Mouse (Mus musculus) CH12.LX (cell line): ENCODE results near the gene D330045A20Rik. TPM values are rescaled to one million over a fixed set of nuclear protein-coding genes. Genes with fewer than 3 reads are reported as not detected.

Source experiments
- DNase-seq: peaks from one replicate; pipeline ENCODE4 v3.0.0-alpha.2; 2013; ENCODE audit errors: extremely low read depth
- H3K27ac ChIP-seq: 2 replicates; pipeline ENCODE4 v1.5.1; 2012; ENCODE audit warnings: low read depth, mild to moderate bottlenecking, control low read depth, moderate library complexity; ENCODE audit not compliant: insufficient read depth
- H3K27me3 ChIP-seq: replicated peaks from 2 replicates; pipeline ENCODE3; 2012; ENCODE audit warnings: inconsistent platforms
- H3K36me3 ChIP-seq, 2 experiments: replicated peaks in 1 of 2; 2 replicates each; pipeline versions ENCODE3 to v1.6.1; 2012; ENCODE audit warnings: inconsistent platforms in 1 of 2, low read length in 1 of 2, mild to moderate bottlenecking in 1 of 2, mixed read lengths in 1 of 2, moderate library complexity in 1 of 2; ENCODE audit not compliant: control insufficient read depth in 1 of 2, insufficient read depth in 1 of 2
- H3K4me1 ChIP-seq, 2 experiments: 2 replicates each; pipeline ENCODE4 v1.6.1; 2012; ENCODE audit warnings: inconsistent platforms in 1 of 2, moderate library complexity in 1 of 2; ENCODE audit not compliant: insufficient read depth in 2 of 2, control insufficient read depth in 1 of 2
- H3K4me2 ChIP-seq: 2 replicates; pipeline ENCODE4 v1.6.1; 2012; ENCODE audit warnings: low read depth, mild to moderate bottlenecking, control low read depth; ENCODE audit not compliant: poor library complexity, insufficient read depth, severe bottlenecking
- H3K4me3 ChIP-seq, 3 experiments: fragments of 150-350 bp in 1 of 3; sonication (generic) in 1 of 3; replicated peaks in 1 of 3; 2 replicates each; pipeline versions ENCODE3 to v1.5.1; 2011 to 2012; ENCODE audit warnings: low read depth in 2 of 3, low read length in 2 of 3, mild to moderate bottlenecking in 2 of 3, moderate library complexity in 2 of 3, control low read depth in 1 of 3, improper control_type of control experiment in 1 of 3, inconsistent platforms in 1 of 3, mixed read lengths in 1 of 3; ENCODE audit not compliant: poor library complexity in 1 of 3
- H3K79me2 ChIP-seq: replicated peaks from 2 replicates; pipeline ENCODE4 v1.6.1; 2012; ENCODE audit warnings: mild to moderate bottlenecking, moderate library complexity; ENCODE audit not compliant: control insufficient read depth, poor library complexity, insufficient read depth, severe bottlenecking; ENCODE audit errors: extremely low read depth
- H3K9ac ChIP-seq: 2 replicates; pipeline ENCODE4 v1.6.1; 2012; ENCODE audit warnings: low read depth, mild to moderate bottlenecking, control low read depth, moderate library complexity; ENCODE audit not compliant: insufficient read depth
- H3K9me3 ChIP-seq: replicated peaks from 2 replicates; pipeline ENCODE3; 2012; ENCODE audit warnings: low read length, inconsistent platforms, mixed read lengths
- BHLHE40 ChIP-seq: IDR thresholded peaks from 2 replicates; pipeline ENCODE4 v1.6.1; 2011; ENCODE audit warnings: mild to moderate bottlenecking, low read depth, low read length, improper control_type of control experiment
- CHD2 ChIP-seq: IDR thresholded peaks from 2 replicates; pipeline ENCODE4 v1.6.1; 2011; ENCODE audit warnings: low read length, improper control_type of control experiment
- CTCF ChIP-seq, 2 experiments: IDR thresholded peaks in 1 of 2; conservative IDR thresholded peaks in 1 of 2; 2 replicates each; pipeline ENCODE4 v1.5.1; 2011 to 2012; ENCODE audit warnings: low read depth in 2 of 2, low read length in 2 of 2, improper control_type of control experiment in 1 of 2, inconsistent platforms in 1 of 2, mild to moderate bottlenecking in 1 of 2, moderate library complexity in 1 of 2
- E2F4 ChIP-seq: IDR thresholded peaks from 2 replicates; pipeline ENCODE4 v1.6.1; 2011; ENCODE audit warnings: low read depth, low read length, improper control_type of control experiment; ENCODE audit not compliant: insufficient replicate concordance
- GABPA ChIP-seq: IDR thresholded peaks from 2 replicates; pipeline ENCODE4 v1.6.1; 2012; ENCODE audit warnings: low read depth, low read length, improper control_type of control experiment, inconsistent platforms; ENCODE audit not compliant: insufficient replicate concordance
- IRF4 ChIP-seq: IDR thresholded peaks from 2 replicates; pipeline ENCODE4 v1.6.1; 2014; ENCODE audit warnings: low read depth, mild to moderate bottlenecking, inconsistent platforms, low read length, improper control_type of control experiment
- JUND ChIP-seq: conservative IDR thresholded peaks from 2 replicates; pipeline ENCODE4 v1.6.1; 2011; ENCODE audit warnings: low read depth, low read length, improper control_type of control experiment
- KAT2A ChIP-seq: IDR thresholded peaks from 2 replicates; pipeline ENCODE4 v1.6.1; 2012; ENCODE audit warnings: low read length, improper control_type of control experiment, inconsistent platforms; ENCODE audit not compliant: insufficient replicate concordance
- MAFK ChIP-seq: IDR thresholded peaks from 2 replicates; pipeline ENCODE4 v1.6.1; 2011; ENCODE audit warnings: low read length, improper control_type of control experiment; ENCODE audit not compliant: insufficient replicate concordance
- MEF2A ChIP-seq: IDR thresholded peaks from 2 replicates; pipeline ENCODE4 v1.6.1; 2014; ENCODE audit warnings: low read depth, mild to moderate bottlenecking, inconsistent platforms, low read length, improper control_type of control experiment, borderline replicate concordance
- MXI1 ChIP-seq: IDR thresholded peaks from 2 replicates; pipeline ENCODE4 v1.6.1; 2011; ENCODE audit warnings: mild to moderate bottlenecking, low read depth, low read length, improper control_type of control experiment
- MYC ChIP-seq: IDR thresholded peaks from 2 replicates; pipeline ENCODE4 v1.6.1; 2011; ENCODE audit warnings: low read depth, mild to moderate bottlenecking, improper control_type of control experiment, low read length
- NRF1 ChIP-seq: IDR thresholded peaks from 2 replicates; pipeline ENCODE4 v1.6.1; 2014; ENCODE audit warnings: low read depth, mild to moderate bottlenecking, inconsistent platforms, low read length, improper control_type of control experiment, moderate library complexity
- PAX5 ChIP-seq: IDR thresholded peaks from 2 replicates; pipeline ENCODE4 v1.6.1; 2012; ENCODE audit warnings: low read length, inconsistent platforms, mixed read lengths
- RAD21 ChIP-seq: IDR thresholded peaks from 2 replicates; pipeline ENCODE4 v1.6.1; 2011; ENCODE audit warnings: low read depth, mild to moderate bottlenecking, low read length, improper control_type of control experiment, moderate library complexity
- RCOR1 ChIP-seq: conservative IDR thresholded peaks from 2 replicates; pipeline ENCODE4 v1.6.1; 2012; ENCODE audit warnings: low read depth, mild to moderate bottlenecking, inconsistent platforms, low read length, improper control_type of control experiment
- SMC3 ChIP-seq: IDR thresholded peaks from 2 replicates; pipeline ENCODE4 v1.6.1; 2011; ENCODE audit warnings: low read depth, low read length, improper control_type of control experiment
- TBP ChIP-seq: conservative IDR thresholded peaks from 2 replicates; pipeline ENCODE4 v1.6.1; 2011; ENCODE audit warnings: low read depth, low read length, improper control_type of control experiment
- ZC3H11A ChIP-seq: IDR thresholded peaks from 2 replicates; pipeline ENCODE4 v1.6.1; 2012; ENCODE audit warnings: low read depth, mild to moderate bottlenecking, inconsistent platforms, low read length, improper control_type of control experiment
- ZKSCAN1 ChIP-seq: IDR thresholded peaks from 2 replicates; pipeline ENCODE4 v1.6.1; 2012; ENCODE audit warnings: low read depth, inconsistent platforms, low read length, improper control_type of control experiment, borderline replicate concordance
- ZMIZ1 ChIP-seq: IDR thresholded peaks from 2 replicates; pipeline ENCODE4 v1.6.1; 2012; ENCODE audit warnings: low read depth, mild to moderate bottlenecking, inconsistent platforms, low read length, improper control_type of control experiment
- ZNF384 ChIP-seq: IDR thresholded peaks from 2 replicates; pipeline ENCODE4 v1.6.1; 2012; ENCODE audit warnings: low read depth, low read length, improper control_type of control experiment, inconsistent platforms
- dilution Hi-C: fragments of 300-500 bp; cut with MboI; formaldehyde crosslinking; loops from 2 replicates; pipeline ENCODE4 v1.14.3; 2020; ENCODE audit warnings: low sequenced_read_pairs; ENCODE audit not compliant: extremely low pct_unique_long_range_greater_than_20kb, extremely low pct_ligation_motif_present
- in situ Hi-C: fragments of 300-500 bp; cut with MboI; formaldehyde crosslinking; loops from 3 replicates; pipeline ENCODE4 v1.14.3; 2019; ENCODE audit warnings: low sequenced_read_pairs, low pct_ligation_motif_present, low pct_unique_long_range_greater_than_20kb, mixed read lengths
- polyA plus RNA-seq: library from polyadenylated mRNA; unstranded; fragments of >175 nt; gene quantifications from 2 replicates; pipeline ENCODE4 v1.2.1, GENCODE M21; 2012; ENCODE audit warnings: low read depth; ENCODE audit not compliant: insufficient read length
- total RNA-seq, 2 experiments: library from RNA; depleted of rRNA; stranded (reverse); fragments of 300-350 nt in 1 of 2; fragments of >200 nt in 1 of 2; gene quantifications; 2 replicates each; pipeline ENCODE4 v1.2.3; 2012 to 2014

The D330045A20Rik gene
- total and polyA plus RNA-seq, 3 experiments: not detected

GRCm38 (mm10) chrX:139525724-139526123, 45.6 kb downstream of the D330045A20Rik start:
- dilution Hi-C loops (no loop called here), in situ Hi-C loops (no loop called here)
- H3K4me2 ChIP-seq: no peak overlapping the region
- H3K4me1 ChIP-seq: no peaks in the 10 kb centered on the region
- H3K79me2 ChIP-seq: no peaks in the 10 kb centered on the region
- no peak overlapping the region for H3K9ac ChIP-seq
- DNase-seq: no peak
- no peaks in the 10 kb centered on the region for H3K9me3 ChIP-seq
- H3K27me3 ChIP-seq: no peaks in the 10 kb centered on the region
- TF ChIP-seq RCOR1: no peak
- no peak for TF ChIP-seq CHD2
- TF ChIP-seq MXI1: no peak
- no peak for TF ChIP-seq ZC3H11A
- no peak for TF ChIP-seq KAT2A
- no peak for TF ChIP-seq ZNF384
- no peak for TF ChIP-seq RAD21
- TF ChIP-seq E2F4: no peak
- TF ChIP-seq NRF1: no peak
- no peak for TF ChIP-seq GABPA
- H3K36me3 ChIP-seq: no peaks in the 10 kb centered on the region
- H3K4me3 ChIP-seq: no peak overlapping the region
- no peak overlapping the region for H3K27ac ChIP-seq

DNA sequence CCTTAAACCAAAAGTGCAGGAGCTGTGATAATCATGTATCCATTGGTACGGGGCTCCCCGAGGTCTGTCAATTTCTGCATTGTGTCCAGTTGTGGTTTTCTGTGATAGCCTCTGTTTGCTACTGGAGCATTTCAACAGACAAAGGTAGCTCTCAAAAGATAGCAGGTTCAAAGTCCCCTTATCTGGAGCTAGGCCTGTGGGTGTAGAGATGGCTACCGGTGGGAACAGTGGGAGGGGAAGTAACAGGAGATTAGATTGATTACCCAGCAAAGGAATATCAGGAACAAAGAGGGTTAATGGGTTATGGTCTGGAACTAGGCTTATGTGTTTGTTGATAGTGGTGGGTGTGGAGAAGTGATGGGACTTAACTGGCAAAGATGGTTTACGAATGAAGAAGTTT, 46.8 kb downstream of the D330045A20Rik start:
- DNase-seq: no peak
- Histone ChIP-seq H3K9me3 (no peaks in the 10 kb centered on the region), H3K9ac (no peak overlapping the region), H3K36me3 (no peaks in the 10 kb centered on the region), H3K27ac (no peak overlapping the region), H3K4me1 (no peaks in the 10 kb centered on the region), H3K4me2 (no peak overlapping the region), H3K79me2 (no peaks in the 10 kb centered on the region), H3K27me3 (no peaks in the 10 kb centered on the region), H3K4me3 (no peak overlapping the region)
- TF ChIP-seq IRF4: no peak
- no peak for TF ChIP-seq SMC3
- no peak for TF ChIP-seq CTCF (conservative IDR thresholded peaks at IDR 0.05 in 1 of 2, IDR thresholded peaks at IDR 0.05 in 1 of 2; ENCODE audit: low read depth in 2 of 2, low read length in 2 of 2)
- no peak for TF ChIP-seq PAX5
- no peak for TF ChIP-seq ZMIZ1
- no peak for TF ChIP-seq ZKSCAN1
- TF ChIP-seq CHD2: no peak
- no peak for TF ChIP-seq BHLHE40
- no peak for TF ChIP-seq TBP
- no peak for TF ChIP-seq MAFK
- TF ChIP-seq GABPA: no peak
- no peak for TF ChIP-seq MEF2A
- no peak for TF ChIP-seq ZNF384
- TF ChIP-seq JUND: no peak
- no peak for TF ChIP-seq MYC
- in situ Hi-C loops: no loop called here
- dilution Hi-C loops: no loop called here
